Mouse (Mus musculus) 3134 (cell line): ENCODE results near the gene Chaf1a.
"Not testable (repeated sequence)": the region's sequence is repeated elsewhere in the genome, so short reads cannot be mapped to it uniquely, and the experiment has no call there.

Experiments
- DNase-seq: peaks from one replicate; pipeline ENCODE4 v3.0.0-alpha.2; 2011; ENCODE audit warnings: low spot score; ENCODE audit not compliant: insufficient read length; ENCODE audit errors: extremely low read depth

Gene Chaf1a

DNA sequence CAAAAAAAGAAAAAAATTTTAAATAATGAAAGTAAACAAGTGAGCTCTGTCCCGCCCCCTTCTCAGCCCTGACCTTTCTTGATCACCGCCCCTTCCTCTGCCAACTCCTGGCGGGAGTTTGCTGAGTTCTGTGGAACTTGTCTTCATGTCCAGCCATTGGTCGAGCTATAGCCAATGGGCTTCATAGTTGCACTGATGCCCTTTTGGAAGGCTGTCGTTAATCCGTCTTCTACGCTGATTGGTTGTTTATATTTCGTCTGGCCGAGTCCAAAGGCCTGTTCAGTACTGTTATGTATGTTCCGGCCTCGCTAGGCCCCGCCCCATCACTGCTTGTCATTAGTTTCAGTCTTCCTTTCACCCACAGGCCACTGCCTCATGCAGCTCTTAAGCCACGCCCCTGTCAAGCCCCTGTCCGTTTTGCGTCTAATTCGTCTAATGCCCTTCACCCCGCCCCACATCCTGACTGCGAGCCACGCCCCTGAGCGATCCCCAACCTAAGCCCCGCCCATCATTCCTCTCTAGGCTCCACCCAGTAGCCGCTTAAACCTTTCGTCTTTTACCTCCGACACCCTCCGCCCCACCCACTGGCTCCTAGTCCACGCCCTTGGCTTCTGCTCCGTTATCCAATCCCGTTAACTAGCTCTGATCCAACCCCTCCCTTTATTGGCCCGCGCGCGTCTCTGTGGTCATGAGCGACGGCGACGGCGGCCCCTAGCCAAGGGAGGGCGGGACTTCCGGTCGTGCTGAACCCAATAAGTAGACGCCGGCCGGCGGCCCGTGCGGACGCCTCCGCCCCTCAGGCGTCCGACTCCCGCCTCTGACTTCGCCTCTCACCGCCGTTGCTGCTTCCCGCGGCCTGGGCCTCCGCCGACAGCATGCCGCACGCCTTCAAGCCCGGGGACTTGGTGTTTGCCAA, 38.9 kb downstream of the Chaf1a start, which contains the start of gene Hdgfl2:
Gene Hdgfl2, plus strand, starts transcription at position 755 of the 916 bp plus-strand sequence.
- DNase-seq: peak; percentile 100

GRCm38 (mm10) chr17:56079921-56080320, 39.7 kb downstream of the Chaf1a start:
- peak; percentile 31 for DNase-seq

DNA sequence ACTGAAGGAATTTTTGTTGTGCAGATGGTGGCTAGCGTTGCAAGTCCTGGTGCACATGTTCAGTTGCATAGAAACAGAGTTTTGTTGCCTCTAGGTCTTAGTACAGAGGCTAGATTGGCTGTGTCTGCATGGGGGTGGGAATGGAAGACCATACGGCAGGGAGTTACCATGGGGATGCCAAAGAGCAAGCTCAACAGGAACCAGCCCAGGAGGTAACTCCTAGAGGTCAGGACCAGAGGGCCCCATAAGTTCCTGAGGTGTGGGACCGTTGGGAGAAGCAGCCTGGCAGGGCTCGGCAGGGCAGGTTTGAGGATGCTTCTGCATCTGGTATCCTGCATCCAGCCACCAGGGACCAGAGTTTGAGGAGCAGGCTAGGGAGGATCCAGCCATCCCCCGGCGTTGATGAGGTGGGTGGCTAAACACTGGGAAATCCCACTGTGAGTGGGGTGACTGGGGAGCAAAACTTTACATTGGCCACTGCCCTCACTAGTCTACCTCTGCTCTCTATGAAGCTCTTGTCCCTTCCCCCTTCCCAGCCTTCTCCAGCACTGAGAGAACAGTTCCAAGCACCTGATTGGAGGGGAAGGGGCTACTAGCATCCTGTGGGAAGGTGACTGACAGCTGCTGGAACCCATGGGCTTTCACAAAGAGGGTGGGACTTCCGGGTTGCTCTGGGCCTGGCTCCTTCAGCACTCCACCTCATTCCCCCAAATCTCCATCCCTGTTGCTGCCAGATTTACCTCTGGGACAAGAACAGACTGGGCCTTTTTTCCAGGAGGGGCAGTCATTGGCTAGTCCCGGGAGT, 40.7 kb downstream of the Chaf1a start:
- peak; percentile 66 for DNase-seq

DNA sequence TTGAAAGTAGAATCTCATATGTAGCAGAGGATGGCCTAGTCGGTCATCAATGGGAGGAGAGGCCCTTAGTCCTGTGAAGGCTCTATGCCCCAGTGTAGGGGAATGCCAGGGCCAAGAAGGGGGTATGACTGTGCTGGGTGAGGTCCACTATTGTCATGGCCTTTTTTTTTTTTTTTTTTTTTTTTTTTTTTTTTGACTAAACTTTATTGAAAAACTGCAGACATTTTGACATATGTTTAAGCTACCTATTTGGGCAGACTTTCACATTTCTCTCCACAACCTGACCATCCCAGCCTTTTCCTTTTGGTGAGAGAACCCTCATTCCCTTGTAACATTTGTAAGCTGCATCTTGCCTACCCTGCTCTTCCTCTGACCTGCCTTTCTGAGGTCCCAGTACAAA, 52.1 kb downstream of the Chaf1a start:
- DNase-seq: no peak

DNA sequence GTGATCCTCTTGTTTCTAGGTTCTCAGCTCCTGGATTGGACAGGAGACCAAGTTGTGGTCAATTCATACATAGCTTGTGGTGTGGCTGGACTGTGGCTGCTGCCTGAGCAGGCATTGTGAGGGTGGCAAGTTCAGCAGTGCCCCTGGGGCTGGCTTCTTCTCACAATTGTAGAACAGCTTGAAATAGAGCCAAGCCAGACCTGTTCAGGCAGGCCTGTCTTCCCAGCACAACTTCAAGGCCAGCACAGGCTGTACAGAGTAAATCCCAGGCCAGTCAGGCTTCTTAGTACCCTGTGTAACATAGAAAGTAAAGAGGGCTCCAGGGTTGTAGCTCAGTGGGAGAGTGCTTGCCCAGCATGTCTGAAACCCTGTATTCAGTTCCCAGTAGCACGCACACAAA, 52.6 kb downstream of the Chaf1a start:
- DNase-seq: no peak

- DNase-seq: no peak
Observed at GRCm38 (mm10) chr17:56096883-56097282, 56.6 kb downstream of the Chaf1a start.

GRCm38 (mm10) chr17:56098180-56098579, 57.9 kb downstream of the Chaf1a start:
- DNase-seq: no peak

DNA sequence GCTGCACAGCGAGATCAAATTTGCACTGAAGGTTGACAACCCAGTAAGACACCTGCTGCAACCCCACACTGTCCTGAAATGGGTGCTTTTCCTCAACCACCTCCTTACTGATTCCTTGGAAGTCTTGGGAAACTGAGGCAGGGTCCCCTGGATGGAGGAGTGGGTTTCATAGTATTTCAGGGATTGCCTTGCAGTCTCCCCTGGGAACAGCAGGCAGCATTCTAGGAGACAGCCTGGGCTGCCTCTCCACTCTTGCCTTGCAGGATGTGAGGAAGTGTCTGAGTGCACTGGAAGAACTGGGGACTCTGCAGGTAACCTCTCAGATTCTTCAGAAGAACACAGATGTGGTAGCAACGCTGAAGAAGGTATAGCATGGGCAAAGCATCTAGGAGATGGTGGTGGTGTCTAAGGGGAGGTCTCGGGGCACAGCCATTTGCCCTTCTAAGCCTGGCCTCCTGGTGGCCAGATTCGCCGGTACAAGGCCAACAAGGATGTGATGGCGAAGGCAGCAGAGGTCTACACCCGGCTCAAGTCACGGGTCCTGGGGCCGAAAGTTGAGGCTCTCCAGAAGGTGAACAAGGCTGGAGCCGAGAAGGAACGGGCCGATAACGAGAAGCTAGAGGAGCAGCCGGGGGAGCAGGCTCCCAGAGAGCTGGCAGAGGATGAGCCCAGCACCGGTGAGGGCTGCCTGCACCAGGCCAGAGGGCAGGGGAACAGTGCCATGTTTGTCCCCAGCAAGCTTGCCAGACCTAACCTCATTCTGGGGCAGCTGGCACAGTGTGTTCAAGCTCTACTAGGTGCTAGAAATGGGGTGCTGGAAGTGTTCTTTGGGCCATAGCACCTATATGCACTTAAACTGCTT, 58.7 kb downstream of the Chaf1a start:
- no peak for DNase-seq

DNA sequence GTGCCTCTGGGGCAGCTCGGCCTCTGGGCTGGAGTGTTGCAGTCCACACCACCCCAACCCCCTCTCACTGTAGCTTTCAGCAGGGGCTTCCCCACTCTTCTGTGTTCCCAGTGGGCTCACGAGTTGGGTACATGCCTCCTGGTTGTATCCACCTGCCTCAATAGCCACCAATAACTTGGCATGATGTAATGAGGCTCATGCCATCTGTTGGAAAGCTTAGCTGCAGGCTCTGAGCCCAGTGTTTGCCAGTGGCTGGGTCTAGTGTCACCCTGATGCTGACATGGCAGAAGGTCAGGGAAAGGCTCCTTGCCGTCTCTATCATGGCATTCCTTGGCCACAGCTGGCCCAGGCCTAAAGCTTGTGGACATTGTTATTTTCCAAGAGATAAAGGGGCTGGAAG, 60.6 kb downstream of the Chaf1a start:
- no peak for DNase-seq

GRCm38 (mm10) chr17:56102158-56102557, 61.9 kb downstream of the Chaf1a start:
- DNase-seq: peak; percentile 60

GRCm38 (mm10) chr17:56102927-56103326, 62.7 kb downstream of the Chaf1a start:
- DNase-seq: no peak

DNA sequence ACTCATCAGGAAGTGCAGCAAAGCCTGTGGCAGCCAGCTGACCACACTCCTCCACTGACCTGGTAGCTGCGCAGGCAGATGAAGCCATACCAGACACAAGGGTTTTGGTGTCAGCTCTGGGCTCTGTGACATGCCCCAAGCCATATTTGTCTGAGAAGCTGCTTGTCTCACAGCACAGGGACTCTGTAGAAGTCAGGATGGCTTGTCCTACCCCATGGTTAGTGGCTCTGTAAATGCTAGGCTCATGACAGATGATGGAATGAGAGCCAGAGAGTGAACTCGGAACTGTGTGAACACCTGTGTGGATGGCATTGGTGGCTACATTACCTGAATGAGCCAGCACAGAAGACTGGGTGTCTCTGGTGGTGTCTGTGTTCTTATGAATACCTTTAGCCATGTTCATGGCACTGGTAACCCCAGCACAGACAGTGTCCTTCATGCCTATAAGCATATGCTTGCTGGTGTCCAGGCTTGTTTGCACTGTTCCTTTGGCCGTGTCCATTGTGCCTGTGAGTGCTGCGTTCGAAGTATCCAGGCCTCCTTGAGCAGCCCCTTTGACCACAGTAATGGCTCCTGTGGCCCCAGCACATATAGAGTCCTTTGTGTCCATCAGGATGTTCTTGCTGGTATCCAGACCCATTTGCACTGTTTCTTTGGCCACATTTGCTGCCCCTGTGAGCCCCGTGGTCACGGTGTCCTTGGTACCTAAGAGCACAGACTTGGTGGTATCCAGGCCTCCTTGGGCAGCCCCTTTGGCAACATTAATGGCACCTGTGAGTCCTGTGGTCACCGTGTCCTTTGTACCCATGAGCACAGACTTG, 63.4 kb downstream of the Chaf1a start:
- DNase-seq: no peak

DNA sequence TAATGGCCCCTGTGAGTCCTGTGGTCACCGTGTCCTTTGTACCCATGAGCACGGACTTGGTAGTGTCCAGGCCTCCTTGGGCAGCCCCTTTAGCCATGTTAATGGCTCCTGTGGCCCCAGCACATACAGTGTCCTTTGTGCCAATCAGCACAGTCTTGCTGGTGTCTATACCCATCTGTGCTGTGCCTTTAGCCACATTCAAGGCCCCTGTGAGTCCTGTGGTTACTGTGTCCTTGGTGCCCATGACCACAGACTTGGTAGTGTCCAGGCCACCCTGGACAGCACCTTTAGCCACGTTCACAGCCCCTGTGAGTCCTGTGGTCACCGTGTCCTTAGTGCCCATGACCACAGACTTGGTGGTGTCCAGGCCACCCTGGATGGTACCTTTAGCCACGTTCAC, 64.6 kb downstream of the Chaf1a start:
- not testable (repeated sequence) for DNase-seq

DNA sequence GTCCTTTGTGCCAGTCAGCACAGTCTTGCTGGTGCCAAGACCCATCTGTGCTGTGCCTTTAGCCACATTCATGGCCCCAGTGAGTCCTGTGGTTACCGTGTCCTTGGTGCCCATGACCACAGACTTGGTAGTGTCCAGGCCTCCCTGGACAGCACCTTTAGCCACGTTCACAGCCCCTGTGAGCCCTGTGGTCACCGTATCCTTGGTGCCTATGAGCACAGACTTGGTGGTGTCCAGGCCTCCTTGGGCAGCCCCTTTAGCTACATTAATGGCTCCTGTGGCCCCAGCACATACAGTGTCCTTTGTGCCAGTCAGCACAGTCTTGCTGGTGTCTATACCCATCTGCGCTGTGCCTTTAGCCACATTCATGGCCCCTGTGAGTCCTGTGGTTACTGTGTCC, 66.2 kb downstream of the Chaf1a start:
- peak; percentile 37 for DNase-seq

DNA sequence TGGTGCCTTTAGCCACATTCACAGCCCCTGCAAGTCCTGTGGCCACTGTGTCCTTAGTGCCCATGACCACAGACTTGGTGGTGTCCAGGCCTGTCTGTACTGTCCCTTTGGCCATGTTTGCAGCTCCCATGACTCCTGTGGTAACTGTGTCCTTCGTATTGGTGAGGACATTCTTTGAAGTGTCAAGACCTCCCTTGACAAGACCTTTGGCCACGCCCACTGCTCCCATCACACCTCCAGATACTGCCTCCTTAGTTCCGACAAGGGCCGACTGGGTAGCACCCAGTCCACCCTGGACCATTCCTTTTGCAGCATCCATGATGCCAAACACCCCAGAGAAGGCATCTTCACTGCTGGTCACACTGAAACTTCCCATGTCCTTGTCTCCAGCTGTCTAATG, 66.7 kb downstream of the Chaf1a start:
- DNase-seq: no peak

DNA sequence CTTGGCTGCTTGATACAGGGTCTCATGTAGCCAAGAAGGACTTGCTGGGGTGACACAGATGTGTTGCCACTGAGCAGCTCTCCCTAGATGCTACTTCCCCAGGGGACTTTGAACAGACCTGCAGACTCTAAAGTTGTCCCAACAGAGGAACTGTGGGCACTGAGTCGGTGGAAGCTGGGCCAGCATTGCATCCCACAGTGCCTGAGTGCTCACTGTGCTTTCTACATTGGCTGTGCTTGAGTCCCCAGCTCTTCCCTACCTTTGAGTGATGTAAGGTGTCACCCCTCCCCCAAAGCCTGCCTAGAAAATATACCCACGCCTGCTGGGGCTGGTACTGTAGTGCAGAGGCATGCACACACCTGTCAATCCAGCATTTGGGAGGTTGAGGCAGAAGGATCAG, 67.5 kb downstream of the Chaf1a start:
- DNase-seq: no peak

DNA sequence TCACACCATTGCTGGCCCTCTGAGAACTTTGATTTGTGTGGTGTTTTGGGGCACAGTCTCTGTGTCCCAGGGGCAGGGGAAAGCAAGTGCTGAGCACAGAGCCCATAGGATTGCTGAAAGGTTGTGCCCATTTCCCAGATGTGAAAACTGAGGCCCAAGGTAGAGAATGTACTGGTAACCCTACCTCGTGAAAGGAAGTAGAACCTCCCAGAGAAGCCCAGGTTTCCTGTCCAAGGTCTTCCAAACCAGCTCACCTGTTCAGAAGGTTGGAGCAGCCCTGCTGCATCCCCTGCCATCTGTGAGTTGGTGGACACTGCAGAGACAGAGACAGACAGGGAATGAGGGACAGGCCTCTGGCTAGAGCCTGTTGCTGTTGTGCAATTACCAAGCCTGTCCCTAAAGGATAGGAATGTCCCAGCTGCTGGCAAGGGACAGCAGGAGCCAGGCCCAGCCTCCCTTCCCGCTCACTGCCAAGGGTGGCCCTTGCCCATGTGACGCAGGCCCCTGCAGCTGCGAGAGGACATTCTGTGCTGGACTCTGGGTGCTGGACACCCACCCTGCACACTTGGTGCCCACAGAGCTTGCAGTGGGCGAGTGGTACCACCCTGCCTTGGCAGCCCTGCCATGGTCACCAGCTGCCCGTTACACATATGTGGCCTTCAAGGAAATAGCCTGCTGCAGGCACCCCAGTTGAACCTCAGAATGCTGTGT, 68.2 kb downstream of the Chaf1a start:
- peak; percentile 87 for DNase-seq

- DNase-seq: peak; percentile 91
Observed at GRCm38 (mm10) chr17:56109219-56110051, 69.2 kb downstream of the Chaf1a start, which contains the start of gene Plin4. TSS of gene Plin4 (minus strand) at chr17:56109803.
